Mouse (Mus musculus) cerebellum, adult 2 months (tissue): ENCODE measurements at regions not wholly inside any gene's neighbourhood (a gene's known extent, or its start where the extent isn't known, plus 50 kb on each side); places are given as distances from the start of the nearest gene placed in this dataset.

Experiments
- DNase-seq, 2 experiments: peaks; one replicate each; pipeline ENCODE4 v3.0.0; 2021
- H3K27ac ChIP-seq: fragments of 200-500 bp; 2 replicates; pipeline ENCODE4 v1.5.1; 2012; ENCODE audit warnings: low read length, control low read depth, inconsistent platforms; ENCODE audit not compliant: insufficient read depth
- H3K27me3 ChIP-seq: fragments of 200-500 bp; 2 replicates; pipeline ENCODE4 v1.6.1; 2012; ENCODE audit warnings: inconsistent platforms, mild to moderate bottlenecking, low read length, moderate library complexity; ENCODE audit not compliant: control insufficient read depth, insufficient read depth
- H3K4me1 ChIP-seq: fragments of 200-500 bp; 2 replicates; pipeline ENCODE4 v1.6.1; 2011; ENCODE audit warnings: low read length; ENCODE audit not compliant: control insufficient read depth, insufficient read depth
- H3K4me3 ChIP-seq: fragments of 200-500 bp; replicated peaks from 2 replicates; pipeline ENCODE3; 2011; ENCODE audit warnings: mild to moderate bottlenecking, low read depth, low read length, control low read depth; ENCODE audit not compliant: insufficient read depth
- CTCF ChIP-seq: fragments of 200-500 bp; IDR thresholded peaks from 2 replicates; pipeline ENCODE4 v1.5.1; 2011; ENCODE audit warnings: low read depth, mild to moderate bottlenecking, control low read depth, low read length, moderate library complexity, borderline replicate concordance; ENCODE audit not compliant: insufficient read depth
- POLR2A ChIP-seq: fragments of 200-500 bp; IDR thresholded peaks from 2 replicates; pipeline ENCODE4 v1.6.1; 2011; ENCODE audit warnings: low read length, control low read depth, borderline replicate concordance; ENCODE audit not compliant: insufficient read depth
- WGBS: fragments of 180-500 bp; shearing (Covaris S2); methylation state at CpG from one replicate; pipeline ENCODE4 v1.1.7; 2018; 5-methylcytosine and 5-hydroxymethylcytosine counted together

- WGBS, result 24% methylated on average over 6 of the region's 6 CpGs
These were observed 785.5 kb upstream of the Car8 start for GRCm38 (mm10) chr4:9024216-9024925.

GRCm38 (mm10) chr4:9019241-9020110, 780.6 kb upstream of the Car8 start:
- peaks cover 53% of the 10 kb centered on the region for H3K4me1 ChIP-seq
- DNase-seq, result peak; percentile 78 to 87
- 20% methylated on average over 22 of the region's 22 CpGs for WGBS
- H3K4me3 ChIP-seq, result no peak overlapping the region
- peak overlapping the region; percentile 79 for H3K27ac ChIP-seq
- H3K27me3 ChIP-seq, result no peaks in the 10 kb centered on the region
- TF ChIP-seq CTCF (no peak), POLR2A (no peak)

More at GRCm38 (mm10) chr4:9024216-9024925, 785.5 kb upstream of the Car8 start:
- TF ChIP-seq CTCF (no peak), POLR2A (no peak)
- DNase-seq, result peak; percentile 50 to 75
- Histone ChIP-seq H3K4me1 (peaks cover 46% of the 10 kb centered on the region), H3K27me3 (no peaks in the 10 kb centered on the region), H3K27ac (peak overlapping the region; percentile 88), H3K4me3 (no peak overlapping the region)

- H3K4me3 ChIP-seq, result no peak overlapping the region
- 98% methylated on average over 2 of the region's 2 CpGs for WGBS
These were observed 779.4 kb upstream of the Car8 start for GRCm38 (mm10) chr4:9018236-9018635.

GRCm38 (mm10) chr4:9016504-9017040, 777.7 kb upstream of the Car8 start:
- Histone ChIP-seq H3K27ac (peak overlapping the region; percentile 95), H3K4me1 (peaks cover 57% of the 10 kb centered on the region), H3K27me3 (no peaks in the 10 kb centered on the region), H3K4me3 (no peak overlapping the region)
- TF ChIP-seq POLR2A, result no peak
- no peak for TF ChIP-seq CTCF
- WGBS, result 38% methylated on average over 9 of the region's 9 CpGs
- peak; percentile 34 to 41 for DNase-seq

More at GRCm38 (mm10) chr4:9018236-9018635, 779.4 kb upstream of the Car8 start:
- peak overlapping the region; percentile 79; the same call in 1 of the 2 replicates for H3K27ac ChIP-seq
- H3K27me3 ChIP-seq, result no peaks in the 10 kb centered on the region
- DNase-seq, result no peak
- TF ChIP-seq POLR2A, result no peak
- TF ChIP-seq CTCF, result no peak
- peaks cover 53% of the 10 kb centered on the region for H3K4me1 ChIP-seq

GRCm38 (mm10) chr4:9015528-9016503, 777.0 kb upstream of the Car8 start:
- TF ChIP-seq POLR2A (no peak), CTCF (no peak)
- Histone ChIP-seq H3K27me3 (no peaks in the 10 kb centered on the region), H3K27ac (peak overlapping the region; percentile 95), H3K4me1 (peaks cover 64% of the 10 kb centered on the region), H3K4me3 (no peak overlapping the region)
- DNase-seq, result peak; percentile 82 to 89
- 4% methylated on average over 14 of the region's 14 CpGs for WGBS

- TF ChIP-seq POLR2A, result no peak
- no peak for TF ChIP-seq CTCF
- DNase-seq, result peak; percentile 39 to 55
- Histone ChIP-seq H3K4me1 (peaks cover 66% of the 10 kb centered on the region), H3K4me3 (no peak overlapping the region), H3K27me3 (no peaks in the 10 kb centered on the region), H3K27ac (peak overlapping the region; percentile 95)
- whole genome bisulfite sequencing, result 18% methylated on average over 4 of the region's 4 CpGs
These were observed 776.1 kb upstream of the Car8 start for GRCm38 (mm10) chr4:9014986-9015385.

GRCm38 (mm10) chr4:9012787-9013186, 773.9 kb upstream of the Car8 start:
- TF ChIP-seq CTCF (no peak; the same call in 1 of the 2 replicates), POLR2A (peak; percentile 43; the same call in 1 of the 2 replicates)
- H3K27ac ChIP-seq, result peak overlapping the region; percentile 97
- H3K4me1 ChIP-seq, result peaks cover 59% of the 10 kb centered on the region
- WGBS, result 7% methylated on average over 9 of the region's 9 CpGs
- H3K4me3 ChIP-seq, result no peak overlapping the region
- H3K27me3 ChIP-seq, result no peaks in the 10 kb centered on the region
- DNase-seq, result peak; percentile 96 to 99
